8 mouse cellular contexts compared by ENCODE assay signal in genomic region chr6:47812271-47812915, GRCm38 (mm10). TPM values are rescaled to one million over a fixed set of nuclear protein-coding genes. Genes with fewer than 3 reads are reported as not detected.
DNase-seq lines count a peak whose midpoint lies in the region; ATAC-seq and TF ChIP-seq lines count a peak whose summit lies in the region.

No protein-coding gene starts in this region.

- H3K27ac ChIP-seq in heart, embryonic 11.5 days (ENCODE audit: low read depth, low read length): peak overlapping the region; percentile 90
- peak overlapping the region; percentile 75 for H3K27ac ChIP-seq in CH12.LX (ENCODE audit: insufficient read depth, low read depth)
- peak overlapping the region; percentile 91 for H3K27ac ChIP-seq in forebrain, embryonic 14.5 days (ENCODE audit: low read depth, low read length)
- peak overlapping the region; percentile 89 for H3K27ac ChIP-seq in liver, embryonic 15.5 days (replicated peaks)

- H3K4me3 ChIP-seq in heart, embryonic 11.5 days (ENCODE audit: low read depth, low read length): peak overlapping the region; percentile 69
- H3K4me3 ChIP-seq in CH12.LX (replicated peaks in 1 of 3; ENCODE audit: low read depth in 2 of 3, low read length in 2 of 3, poor library complexity in 1 of 3): peak overlapping the region; percentile 69 to 97 (median 91)
- peak overlapping the region; percentile 85 for H3K4me3 ChIP-seq in forebrain, embryonic 14.5 days (ENCODE audit: low read depth, low read length)
- peak overlapping the region; percentile 76 for H3K4me3 ChIP-seq in liver, embryonic 15.5 days (replicated peaks)

- no peak for TF ChIP-seq POLR2A in CH12.LX (IDR thresholded peaks at IDR 0.05; ENCODE audit: low read depth, low read length)

- 0 out of 2 replicates have a peak, but pooled peaks cover 1% of the 10 kb centered on the region for H3K36me3 ChIP-seq in heart, embryonic 11.5 days (ENCODE audit: control insufficient read depth, insufficient read depth, low read length)
- no peaks in the 10 kb centered on the region for H3K36me3 ChIP-seq in CH12.LX (replicated peaks in 1 of 2; ENCODE audit: control insufficient read depth in 1 of 2, insufficient read depth in 1 of 2, low read length in 1 of 2)
- H3K36me3 ChIP-seq in forebrain, embryonic 14.5 days (ENCODE audit: control insufficient read depth, insufficient read depth, low read length): peaks cover 7% of the 10 kb centered on the region
- H3K36me3 ChIP-seq in liver, embryonic 15.5 days (replicated peaks): 0 out of 2 replicates have a peak, but pooled peaks cover 4% of the 10 kb centered on the region

- no peak for ATAC-seq in heart, embryonic 11.5 days (replicated peaks; ENCODE audit: insufficient number of reproducible peaks, low FRiP score, low TSS enrichment)
- no peak for ATAC-seq in forebrain, embryonic 14.5 days
- no peak for ATAC-seq in liver, embryonic 15.5 days (ENCODE audit: insufficient read depth)

- TF ChIP-seq CTCF in CH12.LX (conservative IDR thresholded peaks at IDR 0.05 in 1 of 2, IDR thresholded peaks at IDR 0.05 in 1 of 2; ENCODE audit: low read depth in 2 of 2, low read length in 2 of 2): no peak

- H3K4me2 ChIP-seq in heart, embryonic 11.5 days: peak overlapping the region; percentile 84
- H3K4me2 ChIP-seq in CH12.LX (ENCODE audit: insufficient read depth, low read depth, poor library complexity, severe bottlenecking): peak overlapping the region; percentile 100
- peak overlapping the region; percentile 86 for H3K4me2 ChIP-seq in forebrain, embryonic 14.5 days (ENCODE audit: low read length)
- H3K4me2 ChIP-seq in liver, embryonic 15.5 days: peak overlapping the region; percentile 92

- no peak for DNase-seq in heart, postnatal 10 days
- DNase-seq in CH12.LX (ENCODE audit: extremely low read depth): no peak
- peak; percentile 21 for DNase-seq in forebrain, embryonic 14.5 days (ENCODE audit: low spot score)
- no peak for DNase-seq in Muller cell, postnatal 12 days (ENCODE audit: inconsistent ontology term)
- DNase-seq in retina, embryonic 14.5 days (ENCODE audit: low spot score): no peak
- no peak for DNase-seq in left cerebral cortex, adult 8-10 months (ENCODE audit: low spot score in 2 of 2)

- H3K9ac ChIP-seq in heart, embryonic 11.5 days (ENCODE audit: low read depth, low read length): peak overlapping the region; percentile 94
- H3K9ac ChIP-seq in CH12.LX (ENCODE audit: insufficient read depth, low read depth): peak overlapping the region; percentile 98
- H3K9ac ChIP-seq in forebrain, embryonic 14.5 days (ENCODE audit: low read length): peak overlapping the region; percentile 91
- H3K9ac ChIP-seq in liver, embryonic 15.5 days: peak overlapping the region; percentile 70

- dilution Hi-C loops in CH12.LX (cut with MboI; ENCODE audit: extremely low pct_ligation_motif_present, extremely low pct_unique_long_range_greater_than_20kb, low sequenced_read_pairs): no loop called here

- TF ChIP-seq EP300 in CH12.LX (IDR thresholded peaks at IDR 0.05; ENCODE audit: low read length): no peak

- H3K9me3 ChIP-seq in heart, embryonic 11.5 days (replicated peaks; ENCODE audit: control insufficient read depth, low read length): no peaks in the 10 kb centered on the region
- no peaks in the 10 kb centered on the region for H3K9me3 ChIP-seq in CH12.LX (replicated peaks; ENCODE audit: low read length)
- H3K9me3 ChIP-seq in forebrain, embryonic 14.5 days (replicated peaks; ENCODE audit: control insufficient read depth, low read length): no peaks in the 10 kb centered on the region
- no peaks in the 10 kb centered on the region for H3K9me3 ChIP-seq in liver, embryonic 15.5 days (replicated peaks)

- peaks cover 56% of the 10 kb centered on the region for H3K79me2 ChIP-seq in CH12.LX (replicated peaks; ENCODE audit: control insufficient read depth, extremely low read depth, insufficient read depth, poor library complexity, severe bottlenecking)

- in situ Hi-C loops in CH12.LX (cut with MboI; ENCODE audit: low pct_ligation_motif_present, low pct_unique_long_range_greater_than_20kb, low sequenced_read_pairs): no loop called here

- WGBS in heart, embryonic 11.5 days (ENCODE audit: insufficient replicate concordance): under 1% methylated on average over 17 of the region's 17 CpGs
- WGBS in forebrain, embryonic 14.5 days: under 1% methylated on average over 17 of the region's 17 CpGs
- under 1% methylated on average over 17 of the region's 17 CpGs for WGBS in liver, embryonic 15.5 days (ENCODE audit: insufficient replicate concordance)

- peaks cover 17% of the 10 kb centered on the region for H3K4me1 ChIP-seq in heart, embryonic 11.5 days (ENCODE audit: control insufficient read depth, insufficient read depth, low read length)
- peaks cover 13 to 24% of the 10 kb centered on the region in 2 experiments for H3K4me1 ChIP-seq in CH12.LX (ENCODE audit: control insufficient read depth in 1 of 2, insufficient read depth in 2 of 2)
- peaks cover 21% of the 10 kb centered on the region for H3K4me1 ChIP-seq in forebrain, embryonic 14.5 days (ENCODE audit: control insufficient read depth, insufficient read depth, low read length)
- peaks cover 45% of the 10 kb centered on the region for H3K4me1 ChIP-seq in liver, embryonic 15.5 days (replicated peaks)

- no peaks in the 10 kb centered on the region for H3K27me3 ChIP-seq in heart, embryonic 11.5 days (ENCODE audit: control insufficient read depth, insufficient read depth, low read length)
- no peaks in the 10 kb centered on the region for H3K27me3 ChIP-seq in CH12.LX (replicated peaks)
- no peaks in the 10 kb centered on the region for H3K27me3 ChIP-seq in forebrain, embryonic 14.5 days (replicated peaks; ENCODE audit: control insufficient read depth, insufficient read depth, low read length)
- no peaks in the 10 kb centered on the region for H3K27me3 ChIP-seq in liver, embryonic 15.5 days

- intact Hi-C loops in heart, postnatal 10 days (cut with DNase I): loop anchor here (2.0 kb wide), 1 partner anchor 16 kb away; no protein-coding TSS in a partner anchor

- TF ChIP-seq RAD21 in CH12.LX (IDR thresholded peaks at IDR 0.05; ENCODE audit: low read depth, low read length): no peak

TF ChIP-seq in CH12.LX, 34 proteins besides CTCF, POLR2A, EP300 and RAD21:
- TF ChIP-seq NELFE (IDR thresholded peaks at IDR 0.05; ENCODE audit: low read depth, low read length) (no peak), SMC3 (IDR thresholded peaks at IDR 0.05; ENCODE audit: low read depth, low read length) (no peak), IRF4 (IDR thresholded peaks at IDR 0.05; ENCODE audit: low read depth, low read length) (no peak)

RNA-seq across cellular contexts. Expression of gene Pdia4, which starts 0.8 kb away (rescaled TPM):
- 218 and 257 TPM in 2 replicates for polyA plus RNA-seq in heart, embryonic 11.5 days (2014; fragmentation: Nextera tagmentation; extraction: Ambion mirVana)
- total RNA-seq in heart, postnatal 10 days (2021): 10 to 100 TPM; 43.2 to 57.8 TPM
- total RNA-seq in CH12.LX (2012; rRNA removed) (186 and 259 TPM in 2 replicates), CH12.LX (2014; rRNA removed) (239 and 242 TPM in 2 replicates)
- 204 and 205 TPM in 2 replicates for polyA plus RNA-seq in CH12.LX (2012; ENCODE audit: insufficient read length, low read depth)
- 136 and 157 TPM in 2 replicates for polyA plus RNA-seq in forebrain, embryonic 14.5 days (2014; fragmentation: Nextera tagmentation; extraction: Ambion mirVana)
- polyA plus RNA-seq in liver, embryonic 15.5 days (2015; fragmentation: Nextera tagmentation; extraction: Ambion mirVana): 115 and 123 TPM in 2 replicates
- total RNA-seq in left cerebral cortex, adult 8-10 months (2022): 10 to 100 TPM; 42.0 to 49.3 (median 47.7) TPM

RNA-seq across cellular contexts. Expression of gene Zfp786, which starts 18.3 kb away (rescaled TPM):
- polyA plus RNA-seq in heart, embryonic 11.5 days (2014; fragmentation: Nextera tagmentation; extraction: Ambion mirVana): 1.1 and 1.7 TPM in 2 replicates
- total RNA-seq in heart, postnatal 10 days (2021): under 1 TPM; 0.55 to 0.99 TPM
- total RNA-seq in CH12.LX (2012; rRNA removed) (0.55 and 0.89 TPM in 2 replicates), CH12.LX (2014; rRNA removed) (0.30 and 0.36 TPM in 2 replicates)
- polyA plus RNA-seq in CH12.LX (2012; ENCODE audit: insufficient read length, low read depth): 0.20 and 0.40 TPM in 2 replicates
- 10.6 and 12.7 TPM in 2 replicates for polyA plus RNA-seq in forebrain, embryonic 14.5 days (2014; fragmentation: Nextera tagmentation; extraction: Ambion mirVana)
- 0.39 and 0.41 TPM in 2 replicates for polyA plus RNA-seq in liver, embryonic 15.5 days (2015; fragmentation: Nextera tagmentation; extraction: Ambion mirVana)
- 1 to 10 TPM; 5.5 to 7.1 (median 6.1) TPM for total RNA-seq in left cerebral cortex, adult 8-10 months (2022)

RNA-seq across cellular contexts. Expression of gene Zfp398, which starts 23.1 kb away (rescaled TPM):
- polyA plus RNA-seq in heart, embryonic 11.5 days (2014; fragmentation: Nextera tagmentation; extraction: Ambion mirVana): 2.8 and 4.0 TPM in 2 replicates
- total RNA-seq in heart, postnatal 10 days (2021): 1 to 10 TPM; 7.1 TPM
- total RNA-seq in CH12.LX (2012; rRNA removed): 1.8 and 2.2 TPM in 2 replicates
- total RNA-seq in CH12.LX (2014; rRNA removed): 1.5 and 1.8 TPM in 2 replicates
- 4.4 and 4.6 TPM in 2 replicates for polyA plus RNA-seq in CH12.LX (2012; ENCODE audit: insufficient read length, low read depth)
- 9.1 and 15.4 TPM in 2 replicates for polyA plus RNA-seq in forebrain, embryonic 14.5 days (2014; fragmentation: Nextera tagmentation; extraction: Ambion mirVana)
- 1.6 and 2.5 TPM in 2 replicates for polyA plus RNA-seq in liver, embryonic 15.5 days (2015; fragmentation: Nextera tagmentation; extraction: Ambion mirVana)
- 10 to 100 TPM; 19.2 to 24.5 (median 20.1) TPM for total RNA-seq in left cerebral cortex, adult 8-10 months (2022)
